Mouse (Mus musculus) spleen, postnatal 14 days (tissue): Measurements from ENCODE around the gene Abca6.

Experiments
- DNase-seq, 2 experiments: peaks; one replicate each; pipeline ENCODE4 v3.0.0; 2021 to 2022; ENCODE audit warnings: low spot score in 2 of 2

Abca6 gene

GRCm38 (mm10) chr11:110251534-110251933, at the start of gene Abca6:
Gene Abca6, minus strand, starts transcription at chr11:110251776.
- DNase-seq, result no peak

DNA sequence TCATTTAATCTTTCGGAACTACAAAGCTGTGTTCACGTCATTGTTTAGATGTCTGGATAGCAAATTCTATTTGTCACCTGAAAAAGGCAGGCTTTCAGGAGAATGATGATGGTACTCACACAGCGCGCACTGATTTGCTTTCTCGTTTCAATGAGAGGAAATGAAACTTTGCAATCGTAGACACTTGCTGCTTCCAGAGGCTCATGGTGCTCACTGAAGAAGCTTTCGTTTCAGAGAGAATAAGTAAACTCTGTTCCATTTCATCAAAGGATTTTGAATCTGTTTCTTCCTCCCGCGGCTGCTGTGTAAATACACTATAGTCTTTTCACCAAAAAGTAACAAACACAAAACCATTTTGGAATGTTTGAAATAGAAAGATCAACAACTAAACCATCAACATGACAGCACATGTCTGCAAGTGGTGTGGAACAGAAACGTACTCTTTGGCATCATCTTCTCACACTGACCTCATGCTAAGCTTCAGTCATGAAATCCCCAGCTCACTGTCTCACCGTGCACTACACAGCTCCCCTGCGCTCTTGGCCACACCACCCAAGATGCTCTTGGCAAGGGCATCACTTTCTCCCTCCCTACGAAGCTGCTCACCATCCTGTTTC, 46.4 kb upstream of the Abca6 start:
- DNase-seq, result no peak

DNA sequence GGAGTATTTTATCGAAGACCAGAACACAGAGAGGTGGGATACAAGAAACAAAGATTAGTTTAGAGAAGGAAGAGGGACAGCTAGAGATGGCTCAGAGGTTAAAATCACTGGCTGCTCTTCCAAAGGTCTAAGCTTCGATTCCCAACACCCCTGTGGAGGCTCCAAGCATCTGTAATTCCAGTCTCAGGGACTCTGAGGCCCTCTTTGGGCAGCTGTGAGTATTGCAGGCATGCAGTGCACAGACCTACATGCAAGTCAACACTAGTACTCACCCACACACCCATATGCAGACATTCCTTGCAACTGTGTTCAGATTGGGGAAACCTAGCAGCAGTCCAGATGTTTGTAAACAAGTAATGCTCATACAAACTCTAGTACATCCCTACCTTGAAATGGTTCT, 39.0 kb upstream of the Abca6 start:
- DNase-seq, result no peak

DNA sequence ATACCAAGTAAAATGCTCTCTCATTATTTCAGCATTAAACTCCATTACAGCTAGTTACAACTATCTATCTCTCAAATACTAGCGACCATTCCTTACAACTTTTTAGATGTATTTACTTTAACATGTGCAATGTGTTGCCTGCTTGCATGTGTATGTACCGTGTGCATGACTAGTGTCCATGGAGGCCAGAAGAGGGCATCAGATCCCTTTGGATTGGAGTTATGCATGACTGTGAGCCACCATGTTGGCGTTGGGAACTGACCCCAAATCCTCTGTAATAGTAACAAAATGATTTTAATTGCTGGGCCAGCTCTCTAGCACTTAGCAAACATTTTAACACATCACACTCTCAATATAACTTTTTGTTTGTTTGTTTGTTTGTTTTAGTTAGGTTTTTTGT, 36.8 kb upstream of the Abca6 start:
- no peak for DNase-seq

GRCm38 (mm10) chr11:110287694-110288093, 36.1 kb upstream of the Abca6 start:
- DNase-seq, result no peak

GRCm38 (mm10) chr11:110286331-110286730, 34.8 kb upstream of the Abca6 start:
- DNase-seq, result no peak

- no peak for DNase-seq
Measured at GRCm38 (mm10) chr11:110284849-110285248, 33.3 kb upstream of the Abca6 start.

DNA sequence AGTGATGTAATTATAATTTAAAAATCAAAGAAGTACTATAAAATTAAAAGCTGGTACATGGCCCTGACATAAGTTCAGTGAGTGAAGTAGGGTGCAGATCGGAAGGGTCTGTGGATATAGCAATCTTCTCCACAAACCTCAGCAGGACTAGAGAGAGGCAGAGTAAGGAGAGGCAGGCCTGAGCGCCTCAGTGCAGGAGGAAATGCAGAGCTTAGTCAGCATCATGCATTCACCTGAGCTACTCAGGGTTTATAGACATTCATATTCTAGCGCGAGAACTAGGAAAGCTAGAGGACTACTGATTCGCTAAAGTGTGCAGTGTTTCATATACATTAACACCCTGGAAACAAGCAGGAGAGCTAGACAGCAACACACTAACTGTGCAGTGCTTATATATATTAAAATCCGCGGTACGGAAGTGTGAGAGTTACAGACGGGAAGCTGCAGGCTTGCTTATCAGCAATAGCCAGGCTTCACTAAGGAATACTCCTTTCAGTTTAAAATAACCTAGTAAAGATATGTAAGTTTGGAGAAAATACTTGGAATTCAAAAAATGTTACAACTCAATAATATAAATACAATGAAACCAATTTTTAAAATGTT, 32.7 kb upstream of the Abca6 start:
- no peak for DNase-seq

DNA sequence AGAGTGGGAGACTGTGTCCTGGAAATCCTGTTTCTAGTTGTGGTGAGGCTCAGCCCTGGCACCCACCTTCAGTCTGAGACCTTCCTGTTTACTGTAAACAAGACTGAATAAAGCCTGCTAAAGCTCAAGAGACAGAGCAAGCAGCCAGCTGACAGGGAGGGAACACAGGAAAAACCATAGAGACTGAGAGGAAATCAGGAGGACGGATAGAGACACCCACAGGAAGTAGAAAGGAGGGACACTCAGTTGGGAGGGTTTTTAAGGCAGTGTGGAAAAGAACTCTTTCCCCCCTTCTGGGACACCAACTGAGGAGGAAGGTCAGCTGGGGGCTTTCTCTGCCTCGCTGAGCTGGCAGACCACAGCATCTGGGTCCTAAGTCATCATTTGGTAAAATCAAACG, 23.2 kb upstream of the Abca6 start:
- no peak for DNase-seq

DNA sequence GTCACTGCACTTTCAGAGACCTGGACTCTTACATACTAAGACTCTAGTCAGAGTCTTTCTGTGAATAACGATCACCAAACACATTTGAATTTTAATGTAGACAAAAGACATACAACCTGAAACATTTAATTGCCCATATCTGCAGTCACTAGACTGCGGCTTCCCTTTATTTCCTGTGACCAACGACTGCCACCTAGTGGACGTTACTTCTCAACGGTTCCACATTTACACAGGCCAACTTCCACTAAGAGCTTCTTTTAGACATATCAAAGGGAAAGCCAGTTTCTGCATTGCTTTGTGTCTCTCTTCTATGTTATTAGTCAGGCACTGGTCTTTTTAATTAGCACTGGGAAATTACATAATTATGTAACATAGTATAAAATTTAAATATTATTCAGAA, 20.2 kb upstream of the Abca6 start:
- peak in 1 of 2 experiments; percentile 27 for DNase-seq

- DNase-seq, result peak; percentile 65 to 84
Measured at GRCm38 (mm10) chr11:110268244-110268844, 16.8 kb upstream of the Abca6 start.

DNA sequence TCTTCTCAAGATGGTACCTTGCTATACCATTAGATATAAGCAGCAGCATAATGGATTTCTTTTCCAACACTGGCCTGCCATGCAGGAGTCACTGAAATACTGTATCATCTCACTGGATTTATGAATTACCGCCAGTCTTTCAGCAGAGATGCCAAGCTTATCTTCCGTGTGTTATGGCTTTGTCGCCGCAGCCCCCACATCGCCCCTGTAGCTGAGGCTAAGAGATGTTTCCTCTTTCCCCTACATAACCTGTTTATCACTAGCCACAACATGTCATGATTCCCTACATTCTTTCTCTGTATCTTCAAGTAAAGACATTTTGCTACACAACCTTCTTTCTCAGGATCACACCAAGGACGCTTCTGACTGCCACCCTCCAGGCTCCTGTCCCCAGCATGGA, 15.7 kb upstream of the Abca6 start:
- no peak for DNase-seq

GRCm38 (mm10) chr11:110266757-110267156, 15.2 kb upstream of the Abca6 start:
- DNase-seq, result no peak

DNA sequence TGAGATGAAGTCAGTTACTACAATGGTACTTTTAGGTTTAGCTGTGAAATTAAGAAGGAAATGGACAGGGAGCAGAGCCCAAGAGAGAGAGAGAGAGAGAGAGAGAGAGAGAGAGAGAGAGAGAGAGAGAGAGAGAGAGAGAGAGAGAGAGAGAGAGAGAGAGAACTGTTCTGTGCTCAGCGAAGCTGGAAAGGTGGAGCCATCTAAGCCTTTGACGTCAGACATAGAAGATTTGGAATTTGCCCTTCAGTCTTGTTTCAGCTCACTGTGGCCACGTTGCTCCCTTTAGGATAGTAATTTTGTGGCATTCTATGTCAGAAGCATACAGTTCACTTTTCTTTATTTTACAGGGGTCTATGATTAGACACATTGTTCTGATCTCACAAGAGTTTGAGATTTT, 10.3 kb upstream of the Abca6 start:
- DNase-seq, result no peak

GRCm38 (mm10) chr11:110257911-110258310, 6.3 kb upstream of the Abca6 start:
- no peak for DNase-seq

GRCm38 (mm10) chr11:110257061-110257460, 5.5 kb upstream of the Abca6 start:
- no peak for DNase-seq

- DNase-seq, result no peak
Measured at GRCm38 (mm10) chr11:110252256-110252655, 680 bp upstream of the Abca6 start.

DNA sequence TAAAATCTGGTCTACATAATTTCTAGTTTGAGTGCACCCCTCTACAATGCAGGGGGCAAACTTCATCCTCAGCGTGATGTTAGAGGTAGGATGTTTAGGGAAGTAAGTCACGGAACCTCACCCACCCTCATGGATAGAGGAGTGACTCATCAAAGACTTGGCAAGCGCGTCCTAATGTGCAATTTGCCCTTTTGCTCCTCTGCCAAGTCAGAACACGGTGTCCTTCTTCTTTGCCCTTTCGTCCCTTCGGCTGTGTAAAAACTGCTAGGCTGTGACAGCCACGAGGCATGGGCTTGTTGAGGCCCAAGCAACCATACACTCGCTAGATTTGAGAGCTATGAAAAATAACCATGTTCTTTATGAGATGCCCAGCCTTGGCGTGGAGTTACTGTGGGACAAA, 6.8 kb downstream of the Abca6 start:
- DNase-seq, result no peak

- no peak for DNase-seq
Measured at GRCm38 (mm10) chr11:110237466-110237865, 14.1 kb downstream of the Abca6 start.

GRCm38 (mm10) chr11:110232975-110233374, 18.6 kb downstream of the Abca6 start:
- no peak for DNase-seq

DNA sequence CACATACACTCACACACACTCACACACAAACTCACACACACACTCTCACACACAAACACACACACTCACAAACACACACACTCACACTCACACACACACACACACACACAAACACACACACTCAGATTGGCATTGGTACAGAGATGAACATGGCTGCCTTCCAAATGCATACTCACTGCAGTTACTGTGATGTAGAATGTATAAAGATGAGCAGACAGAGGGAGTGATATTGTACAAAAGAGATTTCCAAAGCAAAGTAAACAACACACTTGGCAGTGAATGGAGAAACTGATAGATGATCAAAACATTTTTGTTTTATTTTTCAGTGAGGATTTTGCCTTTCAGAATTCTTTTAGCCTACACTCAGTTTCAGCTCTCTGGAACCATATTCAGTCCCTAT, 34.5 kb downstream of the Abca6 start:
- no peak for DNase-seq

DNA sequence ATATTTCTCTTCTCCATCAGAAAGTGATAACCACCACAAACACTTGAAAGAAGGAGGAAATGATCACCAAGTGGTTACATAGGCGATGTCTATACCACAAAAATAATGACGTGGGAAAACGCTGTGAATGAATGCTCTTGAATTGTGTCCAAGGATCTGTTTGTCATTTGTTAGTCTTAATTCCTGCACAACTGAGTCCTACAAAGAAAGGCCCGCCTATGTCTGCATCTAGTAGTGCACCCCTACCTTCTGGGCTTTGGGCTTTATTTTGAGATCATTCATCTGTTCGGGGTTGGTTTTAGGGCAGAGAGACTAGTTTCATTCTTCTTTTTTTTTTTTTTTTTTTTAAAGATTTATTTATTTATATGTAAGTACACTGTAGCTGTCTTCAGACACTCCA, 47.6 kb downstream of the Abca6 start:
- no peak for DNase-seq

- no peak for DNase-seq
Measured at GRCm38 (mm10) chr11:110198882-110199281, 52.7 kb downstream of the Abca6 start.
